Mouse (Mus musculus) ovary, postnatal 14 days (tissue): ENCODE results near the gene Gm9857.

Source experiments
- DNase-seq: peaks from one replicate; pipeline ENCODE4 v3.0.0; 2022; ENCODE audit warnings: low spot score

The Gm9857 gene

GRCm38 (mm10) chr3:108940001-108940633 is at the start of gene Gm9857:
Gene Gm9857, minus strand, starts transcription at chr3:108940445.
- no peak for DNase-seq

- DNase-seq, result no peak
Observed at GRCm38 (mm10) chr3:108987009-108987659, 46.9 kb upstream of the Gm9857 start.

DNA sequence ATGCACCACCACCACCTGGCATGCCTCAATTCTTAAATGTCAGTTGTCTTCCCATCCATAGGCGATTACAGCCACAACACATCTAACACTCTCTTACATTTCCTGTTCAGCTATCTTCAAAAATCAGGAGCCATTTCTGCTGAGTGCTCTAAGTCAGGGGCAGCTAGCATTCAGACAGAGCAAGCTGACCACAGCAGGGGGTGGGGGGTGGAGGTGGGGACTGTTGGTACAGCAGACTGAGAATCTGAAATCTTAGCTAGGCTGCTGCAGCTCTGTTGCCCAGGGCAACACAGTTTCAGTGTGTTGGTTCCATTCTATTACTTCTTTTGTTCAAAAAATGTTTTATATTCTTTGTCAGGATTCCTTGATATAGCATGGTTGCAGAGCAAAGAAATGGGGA is 46.3 kb upstream of the Gm9857 start:
- DNase-seq, result no peak

- no peak for DNase-seq
Observed at GRCm38 (mm10) chr3:108983989-108984388, 43.7 kb upstream of the Gm9857 start.

DNA sequence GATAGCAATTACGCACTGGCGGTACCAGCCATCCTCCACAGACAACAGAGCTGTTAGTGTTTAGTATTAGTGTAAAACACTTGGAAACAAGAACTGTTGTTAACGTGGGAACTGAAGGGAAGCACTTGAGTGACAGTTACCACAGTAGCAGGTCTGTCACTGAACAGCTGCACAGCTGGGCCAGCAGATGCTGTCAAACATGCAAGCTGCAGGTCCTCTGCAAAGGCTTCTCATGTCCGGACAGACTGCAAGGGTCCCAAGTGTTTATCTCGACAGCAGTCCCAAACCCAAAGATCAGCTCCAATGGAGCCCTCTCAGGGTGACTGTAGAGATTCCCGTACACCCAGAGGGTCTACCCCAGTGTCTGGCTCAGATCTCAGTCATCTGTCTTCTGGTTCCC is 41.7 kb upstream of the Gm9857 start:
- no peak for DNase-seq

GRCm38 (mm10) chr3:108977340-108978030 is 37.2 kb upstream of the Gm9857 start:
- DNase-seq, result no peak

GRCm38 (mm10) chr3:108974920-108975485 is 34.8 kb upstream of the Gm9857 start:
- no peak for DNase-seq

- no peak for DNase-seq
Observed at GRCm38 (mm10) chr3:108973980-108974660, 33.9 kb upstream of the Gm9857 start.

GRCm38 (mm10) chr3:108966051-108966450 is 25.8 kb upstream of the Gm9857 start:
- no peak for DNase-seq

GRCm38 (mm10) chr3:108964361-108965044 is 24.3 kb upstream of the Gm9857 start:
- no peak for DNase-seq

GRCm38 (mm10) chr3:108963776-108964175 is 23.5 kb upstream of the Gm9857 start:
- no peak for DNase-seq

- no peak for DNase-seq
Observed at GRCm38 (mm10) chr3:108963278-108963677, 23.0 kb upstream of the Gm9857 start.

DNA sequence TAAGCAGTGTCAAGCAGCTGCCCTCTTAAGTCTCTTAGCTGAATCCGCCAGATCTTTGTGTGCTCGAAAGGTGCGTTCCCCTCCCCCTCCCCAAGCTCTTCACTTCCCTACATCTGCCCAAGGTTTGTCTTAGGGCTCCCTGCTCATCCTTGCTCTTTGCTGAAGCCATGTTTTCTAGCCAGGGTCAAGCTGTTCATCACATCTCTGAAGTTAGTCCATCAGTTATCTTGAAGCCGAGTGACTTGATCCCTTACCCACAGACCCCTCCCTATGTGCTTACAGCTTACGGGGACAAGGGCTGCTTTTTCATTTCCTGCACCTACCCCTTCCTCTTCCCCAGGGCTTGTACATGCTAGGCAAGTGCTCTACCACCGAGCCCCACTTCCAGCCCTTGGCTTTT is 21.4 kb upstream of the Gm9857 start:
- DNase-seq, result no peak

- DNase-seq, result no peak
Observed at GRCm38 (mm10) chr3:108961226-108961625, 21.0 kb upstream of the Gm9857 start.

GRCm38 (mm10) chr3:108959680-108960295 is 19.5 kb upstream of the Gm9857 start:
- DNase-seq, result no peak

DNA sequence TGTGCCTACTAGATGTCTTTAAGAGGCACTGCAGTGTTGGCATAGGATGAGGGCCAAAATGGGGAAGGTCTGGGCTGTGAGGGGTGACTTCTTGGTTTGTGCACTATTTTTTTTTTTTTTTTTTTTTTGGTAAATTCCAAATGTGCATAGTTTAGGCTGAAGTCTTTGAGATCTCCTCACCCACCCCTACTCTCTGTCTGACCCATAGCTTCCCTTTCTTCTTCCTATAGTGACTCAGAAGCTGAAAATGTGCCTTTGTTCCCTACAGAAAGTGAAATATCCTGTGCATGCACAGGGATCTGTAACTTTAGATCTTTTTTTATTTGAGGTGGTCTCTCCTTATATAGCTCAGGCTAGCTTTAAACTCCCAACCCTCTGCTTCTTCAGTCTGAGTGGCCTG is 17.7 kb upstream of the Gm9857 start:
- no peak for DNase-seq

DNA sequence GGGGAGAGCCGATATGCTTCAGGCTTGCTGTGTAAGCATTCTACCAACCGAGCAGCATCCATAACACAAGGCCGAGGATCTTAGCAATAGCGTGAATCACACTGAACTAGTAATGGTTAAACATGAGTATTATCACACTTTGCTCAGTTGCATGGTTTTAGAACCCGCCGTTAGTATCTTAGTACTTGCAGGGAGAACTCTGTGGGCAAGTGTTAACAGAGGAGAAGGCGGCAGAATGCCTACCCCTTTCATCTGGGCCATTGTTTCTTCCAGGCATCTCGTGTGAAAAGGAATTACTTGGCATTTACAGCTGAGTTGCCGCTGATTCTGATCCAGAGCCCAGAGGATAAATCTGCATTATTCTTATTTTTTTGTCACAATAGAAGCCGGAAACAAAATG is 751 bp upstream of the Gm9857 start:
- DNase-seq, result no peak

DNA sequence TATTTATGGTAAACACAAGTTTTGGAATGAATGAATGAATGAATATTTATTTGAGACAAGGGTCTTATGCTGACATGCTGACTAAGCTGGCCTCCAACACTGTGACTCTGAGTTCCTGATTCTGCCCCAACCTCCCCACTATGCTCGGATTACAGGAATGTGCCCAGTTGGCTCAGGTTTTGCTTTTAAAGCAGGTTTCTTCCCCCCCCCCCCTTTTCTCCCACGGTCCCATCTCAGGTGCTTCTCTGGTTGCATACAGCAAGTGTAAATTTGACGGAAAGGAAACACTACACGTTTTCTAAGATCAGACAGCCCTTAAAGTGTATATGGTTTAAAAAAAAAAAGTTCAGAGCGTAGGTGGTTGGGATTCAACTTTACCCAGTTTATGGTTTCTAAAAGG is 672 bp downstream of the Gm9857 start, which contains the start of gene Henmt1:
TSS of gene Henmt1 (plus strand) at position 301 of the 400 bp plus-strand sequence.
- no peak for DNase-seq

- no peak for DNase-seq
Observed at GRCm38 (mm10) chr3:108938691-108939090, 1.6 kb downstream of the Gm9857 start.

- no peak for DNase-seq
Observed at GRCm38 (mm10) chr3:108933557-108933956, 6.7 kb downstream of the Gm9857 start.

- no peak for DNase-seq
Observed at GRCm38 (mm10) chr3:108926308-108926707, 13.9 kb downstream of the Gm9857 start.
